Mouse (Mus musculus): ENCODE data around the gene Usp29.
"Not testable (repeated sequence)": the region's sequence is repeated elsewhere in the genome, so short reads cannot be mapped to it uniquely, and the experiment has no call there.

The Usp29 gene

DNA sequence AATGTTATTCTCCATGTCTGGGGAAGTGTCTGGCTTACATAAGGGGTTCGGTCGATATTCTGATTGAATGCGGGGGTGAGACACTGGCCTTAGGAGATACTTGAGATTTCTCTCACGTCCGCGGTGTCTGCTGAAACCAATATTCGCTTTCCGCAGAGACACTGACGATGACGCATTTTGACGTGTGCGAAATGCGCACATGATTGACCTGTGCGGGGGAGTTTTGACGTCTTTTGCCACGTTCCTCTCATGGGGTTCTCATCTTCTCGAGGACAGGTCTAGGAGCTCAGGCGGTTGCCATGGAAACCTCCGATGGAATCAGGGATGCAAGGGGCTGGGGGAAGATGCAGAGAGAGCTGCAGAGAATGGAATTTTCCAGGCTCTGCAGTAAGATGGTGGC lies 144.1 kb downstream of the Usp29 start:
- DNase-seq (ENCODE audit: low spot score) = no peak

- DNase-seq (ENCODE audit: low spot score) = no peak
Observed at GRCm38 (mm10) chr7:6878202-6878601, 147.8 kb downstream of the Usp29 start.

DNA sequence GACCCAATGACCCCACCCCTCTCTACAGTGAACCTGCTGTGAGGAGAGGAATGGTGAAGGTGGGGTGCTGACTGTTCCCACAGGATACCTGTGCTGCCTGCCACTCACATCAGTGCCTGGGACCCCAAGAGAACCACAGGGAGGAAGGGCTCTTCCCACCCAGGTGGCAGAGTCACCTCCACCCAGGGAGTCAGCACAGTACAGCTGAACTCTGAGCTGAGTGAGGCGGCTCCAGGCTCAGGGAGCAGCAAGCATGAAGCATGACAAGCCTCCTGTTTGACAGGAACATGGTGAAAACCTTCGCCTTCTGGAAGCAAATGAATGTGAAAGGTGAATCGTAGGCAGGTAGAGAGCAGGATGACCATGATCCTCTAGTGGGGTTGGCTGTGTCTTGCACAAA lies 148.5 kb downstream of the Usp29 start:
- DNase-seq (ENCODE audit: low spot score) = not testable (repeated sequence)

DNA sequence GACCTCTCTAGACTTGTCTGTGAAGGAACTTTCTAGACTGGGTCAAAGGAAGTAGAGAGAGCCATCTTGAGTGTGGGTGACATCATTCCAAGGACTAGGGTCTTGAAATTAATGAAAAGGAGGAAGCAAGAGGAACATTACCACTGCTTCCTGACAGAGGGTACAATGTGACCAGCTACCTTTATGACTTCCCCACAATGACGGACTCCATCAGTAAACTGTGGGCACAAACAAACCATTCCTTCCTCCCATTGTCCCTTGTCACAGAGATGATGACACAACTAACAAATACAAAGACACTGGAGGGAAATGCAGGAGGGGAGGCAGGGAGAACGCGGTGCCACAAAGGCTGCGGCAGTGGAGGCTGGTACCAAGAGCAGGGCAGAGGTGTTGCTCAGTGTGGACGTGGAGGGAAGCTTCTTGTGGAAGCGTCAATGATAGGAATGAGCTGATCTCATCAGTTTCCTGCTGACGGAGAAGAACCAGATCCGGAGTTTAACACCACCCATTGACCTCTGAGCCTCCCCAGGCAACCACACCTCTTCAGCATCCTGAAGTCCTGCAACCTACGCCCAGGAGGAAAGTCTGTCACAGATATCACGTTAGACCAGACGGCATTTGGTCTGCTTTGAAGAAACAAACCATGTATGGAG lies 149.3 kb downstream of the Usp29 start:
- no peak for DNase-seq (ENCODE audit: low spot score)

GRCm38 (mm10) chr7:6880918-6881317 lies 150.5 kb downstream of the Usp29 start:
- DNase-seq (ENCODE audit: low spot score) = not testable (repeated sequence)

DNA sequence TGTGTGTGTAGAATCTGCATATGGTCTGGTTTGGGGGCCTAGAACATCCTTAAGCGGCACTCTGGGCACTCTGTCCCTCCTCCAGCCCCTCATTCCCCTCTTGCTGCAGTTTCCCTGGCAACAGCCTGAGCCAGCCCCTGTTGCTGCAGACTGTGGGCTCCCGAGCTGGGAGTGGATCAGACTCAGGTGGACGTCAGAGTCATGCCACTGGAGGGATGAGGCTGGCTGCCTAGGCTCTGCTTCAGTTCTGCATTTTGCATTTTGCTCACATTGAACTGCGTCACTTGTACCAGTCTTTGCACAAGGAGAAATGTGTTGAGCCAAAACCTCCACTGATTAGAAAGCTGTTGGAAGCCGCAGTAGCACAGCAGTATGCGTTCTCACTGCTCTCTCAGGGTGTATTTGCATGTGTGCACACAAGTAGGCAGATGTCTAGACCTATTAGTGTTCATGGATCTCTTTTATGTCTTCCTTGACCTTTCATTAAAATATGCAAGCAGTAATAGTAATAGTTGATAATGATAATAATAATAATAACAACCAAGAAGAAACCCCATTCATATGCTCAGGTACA lies 151.2 kb downstream of the Usp29 start:
- no peak for DNase-seq (ENCODE audit: low spot score)

- DNase-seq (ENCODE audit: low spot score) = no peak
Observed at GRCm38 (mm10) chr7:6883376-6884147, 153.2 kb downstream of the Usp29 start.

DNA sequence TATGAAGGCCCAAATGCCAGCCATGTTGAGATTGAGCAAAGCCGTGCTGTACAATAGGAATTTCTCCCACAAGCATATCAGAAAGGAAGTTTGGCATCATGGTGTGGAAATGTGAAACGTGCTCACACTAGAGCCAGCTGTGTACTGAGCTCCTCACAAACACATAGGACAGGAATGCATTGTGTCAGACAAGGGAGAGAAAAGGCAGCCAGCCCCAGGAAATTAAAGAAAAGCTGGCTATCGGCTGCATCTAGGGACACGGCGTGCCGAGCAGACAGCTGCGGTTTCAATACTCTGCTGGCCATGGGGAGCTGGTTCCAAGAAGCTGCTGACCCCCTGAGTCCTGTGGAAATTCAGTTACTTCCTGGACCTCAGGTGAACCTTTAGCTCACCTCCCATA lies 155.0 kb downstream of the Usp29 start:
- DNase-seq (ENCODE audit: low spot score) = no peak

DNA sequence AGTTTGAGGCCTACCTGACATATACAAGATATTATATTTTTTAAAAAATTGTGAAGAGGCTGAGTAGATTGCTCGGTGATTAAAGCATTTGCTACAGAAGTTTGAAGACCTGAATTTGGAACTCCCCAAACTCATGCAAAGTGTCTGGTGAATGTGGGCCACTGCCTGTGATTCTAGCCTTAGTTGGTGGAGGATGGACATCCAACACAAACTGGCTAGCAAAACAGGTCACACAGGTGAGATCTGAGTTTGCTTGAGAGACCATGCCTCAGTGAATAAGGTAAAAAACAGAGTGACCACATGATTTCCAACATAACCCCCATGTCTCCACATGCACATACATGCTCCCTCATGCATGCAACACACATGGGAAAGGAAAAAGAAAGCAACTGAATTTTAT lies 156.5 kb downstream of the Usp29 start:
- DNase-seq (ENCODE audit: low spot score) = no peak

- no peak for DNase-seq (ENCODE audit: low spot score)
Observed at GRCm38 (mm10) chr7:6889871-6890270, 159.5 kb downstream of the Usp29 start.

DNA sequence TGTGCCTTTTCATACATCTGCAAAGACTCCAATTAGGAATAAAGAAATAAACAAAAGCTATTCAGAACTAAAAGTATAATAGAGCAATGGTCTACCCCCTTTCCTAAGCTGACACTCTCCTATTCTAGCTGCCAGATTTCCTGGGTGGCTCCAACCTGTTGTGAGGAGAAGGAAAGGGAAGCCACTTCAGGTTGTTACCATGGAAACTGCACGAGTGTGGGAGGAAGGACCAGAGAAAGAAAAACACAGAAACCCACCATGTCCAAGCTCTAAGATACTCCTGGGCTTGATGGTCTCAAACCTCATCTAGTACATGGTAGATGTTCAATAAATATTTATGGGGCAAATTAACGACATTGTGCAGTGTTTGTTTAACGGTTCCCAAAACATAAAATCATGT lies 160.8 kb downstream of the Usp29 start:
- DNase-seq (ENCODE audit: low spot score) = no peak

DNA sequence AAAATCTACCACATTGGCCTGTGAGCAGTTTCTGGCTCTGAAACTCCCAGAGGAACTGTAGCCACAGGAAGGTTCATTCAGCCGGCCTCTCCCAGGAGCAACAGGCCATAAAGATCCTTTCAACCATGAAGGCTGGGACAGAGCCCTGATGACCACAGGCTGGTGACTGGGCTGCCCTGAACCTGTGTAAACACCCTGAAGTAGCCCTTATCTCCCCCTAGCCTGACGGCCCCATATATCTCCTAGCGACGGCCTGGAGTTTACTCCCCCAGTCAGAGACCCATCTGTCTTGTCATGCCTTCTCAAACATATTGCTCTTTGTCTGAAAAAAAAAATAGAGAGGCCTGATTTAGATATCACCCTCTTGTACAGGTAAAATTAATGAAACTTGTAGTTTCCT lies 166.6 kb downstream of the Usp29 start:
- DNase-seq (ENCODE audit: low spot score) = not testable (repeated sequence)

GRCm38 (mm10) chr7:6900672-6901071 lies 170.3 kb downstream of the Usp29 start:
- no peak for DNase-seq (ENCODE audit: low spot score)

- DNase-seq (ENCODE audit: low spot score) = no peak
Observed at GRCm38 (mm10) chr7:6903489-6903888, 173.1 kb downstream of the Usp29 start.

- DNase-seq (ENCODE audit: low spot score) = no peak
Observed at GRCm38 (mm10) chr7:6910527-6910926, 180.1 kb downstream of the Usp29 start.

DNA sequence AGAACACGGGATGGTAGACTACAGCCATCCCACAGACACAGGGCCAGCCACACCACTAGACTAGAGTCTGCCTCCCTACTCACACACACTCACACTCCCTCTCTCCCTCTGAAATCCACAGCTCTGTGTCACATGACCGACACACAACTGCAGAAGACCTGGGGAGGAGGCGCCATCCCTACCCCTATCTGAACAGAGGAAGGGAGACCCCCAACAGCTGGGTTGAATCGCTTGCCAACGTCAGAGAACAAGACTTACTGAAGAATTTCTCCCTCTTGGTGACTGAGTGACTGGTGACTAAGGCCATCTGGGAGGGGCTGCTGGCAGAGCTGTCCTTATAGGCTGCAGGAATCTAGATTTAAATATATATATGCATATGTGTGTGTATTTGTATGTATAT lies 181.4 kb downstream of the Usp29 start:
- no peak for DNase-seq (ENCODE audit: low spot score)

GRCm38 (mm10) chr7:6913439-6914380 lies 183.3 kb downstream of the Usp29 start:
- no peak for DNase-seq (ENCODE audit: low spot score)

DNA sequence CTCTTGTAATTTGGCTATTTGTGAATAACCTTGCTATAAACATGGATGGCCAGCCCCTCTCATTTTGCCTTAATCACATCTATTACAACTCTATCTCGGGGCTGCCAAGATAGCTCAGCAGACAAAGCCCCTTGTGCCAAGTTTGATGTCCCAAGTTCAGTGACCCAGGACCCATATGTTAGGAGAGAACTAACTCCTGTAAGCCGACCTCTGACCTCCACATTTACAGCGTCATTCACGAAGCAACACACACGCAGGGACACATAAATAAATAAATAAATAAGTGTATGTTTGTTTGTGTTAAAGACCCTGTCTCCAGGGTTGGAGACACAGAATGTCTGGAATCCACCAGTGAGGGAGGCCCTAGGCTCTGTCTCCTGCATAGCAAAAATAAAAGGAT lies 186.7 kb downstream of the Usp29 start:
- DNase-seq (ENCODE audit: low spot score) = no peak

- DNase-seq (ENCODE audit: low spot score) = peak; percentile 77
Observed at GRCm38 (mm10) chr7:6918267-6918666, 187.9 kb downstream of the Usp29 start.

DNA sequence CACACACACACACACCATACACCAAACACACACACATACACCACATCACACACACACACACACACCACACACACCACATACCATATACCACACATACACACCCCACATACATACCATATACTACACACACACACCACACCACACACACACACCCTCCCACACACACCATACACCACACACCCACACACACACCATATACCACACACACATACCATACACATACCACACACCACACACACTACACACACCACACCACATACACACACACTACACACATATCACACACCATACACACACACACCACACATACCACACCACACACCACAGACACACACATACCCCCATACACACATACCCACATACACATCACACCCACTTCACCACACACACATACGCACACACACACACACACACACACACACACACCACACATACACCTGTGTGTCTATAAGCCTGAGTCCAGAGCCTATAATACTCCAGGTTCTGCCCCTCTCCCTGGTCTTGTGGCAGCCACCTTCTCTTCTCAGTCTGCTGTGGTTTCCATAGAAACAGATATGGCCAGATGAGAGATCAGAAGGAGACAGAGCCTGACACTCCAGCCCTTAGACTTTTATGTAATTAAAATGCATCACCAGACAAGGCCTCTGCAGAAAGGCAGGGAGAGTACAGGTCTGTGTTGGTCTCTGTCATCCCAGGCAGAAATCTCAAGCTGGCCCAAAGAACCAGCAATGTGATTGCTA lies 188.9 kb downstream of the Usp29 start:
- no peak for DNase-seq (ENCODE audit: low spot score)

- DNase-seq (ENCODE audit: low spot score) = no peak
Observed at GRCm38 (mm10) chr7:6923515-6923914, 193.1 kb downstream of the Usp29 start.
